Mouse (Mus musculus): Measurements from ENCODE around the gene Ttc7b.

- TF ChIP-seq CTCF (IDR thresholded peaks at IDR 0.05 in 2 of 3, conservative IDR thresholded peaks at IDR 0.05 in 1 of 3; ENCODE audit: control insufficient read depth in 1 of 3, insufficient read depth in 1 of 3, low read depth in 2 of 3, low read length in 3 of 3, poor library complexity in 1 of 3, severe bottlenecking in 1 of 3), result no peak
- TF ChIP-seq GATA1 (IDR thresholded peaks at IDR 0.05; ENCODE audit: low read depth, low read length), result no peak
- TF ChIP-seq RCOR1 (IDR thresholded peaks at IDR 0.05; ENCODE audit: low read depth, low read length), result no peak
- no peak for TF ChIP-seq MAZ (IDR thresholded peaks at IDR 0.05; ENCODE audit: low read depth, low read length)
- TF ChIP-seq MYC (IDR thresholded peaks at IDR 0.05; ENCODE audit: low read depth, low read length), result no peak
- no peak for TF ChIP-seq USF2 (IDR thresholded peaks at IDR 0.05; ENCODE audit: borderline replicate concordance in 1 of 2, insufficient read depth in 1 of 2, low read depth in 1 of 2, low read length in 2 of 2)
- no peak for TF ChIP-seq E2F4 (IDR thresholded peaks at IDR 0.05; ENCODE audit: borderline replicate concordance, low read depth, low read length)
- TF ChIP-seq POLR2A (IDR thresholded peaks at IDR 0.05; ENCODE audit: control insufficient read depth in 1 of 2, insufficient read depth in 1 of 2, low read depth in 1 of 2, low read length in 2 of 2, poor library complexity in 1 of 2), result no peak
- no peak for TF ChIP-seq MXI1 (IDR thresholded peaks at IDR 0.05; ENCODE audit: low read depth, low read length)
- TF ChIP-seq CHD1 (IDR thresholded peaks at IDR 0.05; ENCODE audit: low read depth, low read length), result no peak
- TF ChIP-seq ZMIZ1 (IDR thresholded peaks at IDR 0.05; ENCODE audit: low read depth, low read length), result no peak
- TF ChIP-seq ZC3H11A (IDR thresholded peaks at IDR 0.05; ENCODE audit: low read depth, low read length), result no peak
Measured at GRCm38 (mm10) chr12:100519684-100520076, 946 bp downstream of the Ttc7b start.
